Mouse (Mus musculus): ENCODE results near the gene Gm12166. TPM values are rescaled to one million over a fixed set of nuclear protein-coding genes. Genes with fewer than 3 reads are reported as not detected.

Gm12166 gene
- polyA plus RNA-seq, 1 experiment, result 25.3 TPM

DNA sequence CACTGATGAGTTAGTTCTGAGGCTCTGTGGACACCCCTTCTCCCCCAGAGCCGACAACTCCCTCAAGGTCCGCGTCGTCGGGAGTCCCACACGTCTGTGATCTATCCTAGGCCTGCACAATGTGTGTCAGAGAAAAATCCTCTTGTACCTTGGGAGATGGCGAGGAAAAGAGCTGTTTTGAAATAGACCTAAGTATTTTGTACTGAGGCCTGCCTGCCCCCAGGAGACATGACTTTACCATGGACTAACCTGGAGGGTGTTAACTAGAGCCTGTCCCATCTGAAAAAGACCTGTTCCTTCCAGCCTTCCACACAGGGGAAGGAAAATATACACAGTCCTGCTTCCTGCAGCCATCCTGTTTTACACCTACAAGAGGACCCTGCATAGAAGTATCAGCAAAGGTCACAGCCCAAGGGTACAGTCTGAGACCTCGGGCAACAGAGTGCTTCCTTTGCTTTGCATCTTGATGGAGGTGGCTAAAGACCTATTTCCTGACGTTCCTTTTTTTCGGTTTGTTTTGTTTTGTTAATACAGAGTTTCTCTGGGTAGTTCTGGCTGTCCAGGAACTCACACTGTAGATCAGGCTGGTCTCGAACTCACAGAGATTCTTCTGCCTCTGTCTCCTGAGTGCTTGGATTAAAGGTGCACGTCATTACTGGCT, 10.4 kb downstream of the Gm12166 start:
- Histone ChIP-seq H3K4me1 (ENCODE audit: control insufficient read depth, insufficient read depth, insufficient read length, low read length) (no peaks in the 10 kb centered on the region), H3K4me3 (ENCODE audit: low read depth, low read length) (no peak overlapping the region), H3K27me3 (ENCODE audit: control insufficient read depth, insufficient read depth, low read length) (no peaks in the 10 kb centered on the region), H3K36me3 (ENCODE audit: control insufficient read depth, insufficient read depth, low read length) (no peaks in the 10 kb centered on the region), H3K27ac (ENCODE audit: insufficient read depth, low read depth, low read length) (no peak overlapping the region)
- 83% methylated on average over 12 of the region's 12 CpGs for WGBS
- TF ChIP-seq CTCF (IDR thresholded peaks at IDR 0.05; ENCODE audit: extremely low read depth, insufficient read length, insufficient replicate concordance, low read depth, low read length), result no peak
- no peak for TF ChIP-seq POLR2A (IDR thresholded peaks at IDR 0.05; ENCODE audit: low read depth, low read length)

- H3K36me3 ChIP-seq (ENCODE audit: control insufficient read depth, insufficient read depth, low read length), result no peaks in the 10 kb centered on the region
- no peak for TF ChIP-seq CTCF (IDR thresholded peaks at IDR 0.05; ENCODE audit: extremely low read depth, insufficient read length, insufficient replicate concordance, low read depth, low read length)
- no peak for TF ChIP-seq POLR2A (IDR thresholded peaks at IDR 0.05; ENCODE audit: low read depth, low read length)
- H3K4me3 ChIP-seq (ENCODE audit: low read depth, low read length), result no peak overlapping the region
- no peaks in the 10 kb centered on the region for H3K4me1 ChIP-seq (ENCODE audit: control insufficient read depth, insufficient read depth, insufficient read length, low read length)
- no peaks in the 10 kb centered on the region for H3K27me3 ChIP-seq (ENCODE audit: control insufficient read depth, insufficient read depth, low read length)
- H3K27ac ChIP-seq (ENCODE audit: insufficient read depth, low read depth, low read length), result no peak overlapping the region
- 85% methylated on average over 9 of the region's 9 CpGs for WGBS
Measured at GRCm38 (mm10) chr11:46040841-46041556, 11.1 kb downstream of the Gm12166 start.

DNA sequence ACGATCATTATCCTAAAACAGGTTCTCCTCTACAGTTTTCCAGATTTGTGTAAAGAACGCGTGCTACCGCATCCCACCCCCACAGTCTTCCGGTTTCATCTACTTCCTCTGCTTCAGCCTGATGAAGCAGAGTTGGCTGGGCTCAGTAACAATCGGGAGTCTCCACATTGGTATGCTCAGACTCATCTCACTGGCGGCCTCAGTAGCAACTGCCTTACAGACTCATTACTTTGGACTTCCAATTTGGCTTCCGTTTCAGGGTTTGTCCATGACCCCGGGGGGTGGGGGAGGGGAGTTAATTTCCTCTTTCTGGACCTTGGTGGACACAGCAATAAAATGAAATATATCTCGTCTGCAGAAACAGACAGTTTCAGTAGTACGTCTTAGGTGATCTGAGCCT, 12.8 kb downstream of the Gm12166 start:
- Histone ChIP-seq H3K36me3 (ENCODE audit: control insufficient read depth, insufficient read depth, low read length) (no peaks in the 10 kb centered on the region), H3K4me1 (ENCODE audit: control insufficient read depth, insufficient read depth, insufficient read length, low read length) (no peaks in the 10 kb centered on the region), H3K27ac (ENCODE audit: insufficient read depth, low read depth, low read length) (no peak overlapping the region), H3K4me3 (ENCODE audit: low read depth, low read length) (no peak overlapping the region), H3K27me3 (ENCODE audit: control insufficient read depth, insufficient read depth, low read length) (no peaks in the 10 kb centered on the region)
- TF ChIP-seq CTCF (IDR thresholded peaks at IDR 0.05; ENCODE audit: extremely low read depth, insufficient read length, insufficient replicate concordance, low read depth, low read length) (no peak), POLR2A (IDR thresholded peaks at IDR 0.05; ENCODE audit: low read depth, low read length) (no peak)
- WGBS, result 65% methylated on average over 11 of the region's 11 CpGs

DNA sequence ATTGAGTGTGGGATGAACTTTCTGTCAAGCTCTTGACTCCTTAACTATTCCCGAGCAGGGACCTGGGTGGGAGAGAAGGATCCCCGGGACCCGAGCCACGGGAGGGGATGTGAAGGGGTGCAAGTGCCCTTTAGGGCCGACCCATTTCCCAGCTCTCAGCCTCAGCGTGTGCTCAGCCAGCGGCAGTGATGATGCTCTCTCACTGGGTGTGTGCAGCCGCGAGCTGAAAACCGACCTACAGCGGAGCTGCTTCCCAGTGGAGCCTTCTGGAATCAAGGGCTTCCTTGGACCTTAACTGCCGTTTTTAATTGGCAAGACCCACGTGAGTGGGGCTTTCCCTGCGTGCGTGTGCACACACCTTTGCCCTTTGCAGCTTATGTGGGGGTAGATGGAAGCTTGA, 13.2 kb downstream of the Gm12166 start:
- Histone ChIP-seq H3K4me1 (ENCODE audit: control insufficient read depth, insufficient read depth, insufficient read length, low read length) (no peaks in the 10 kb centered on the region), H3K27me3 (ENCODE audit: control insufficient read depth, insufficient read depth, low read length) (no peaks in the 10 kb centered on the region), H3K36me3 (ENCODE audit: control insufficient read depth, insufficient read depth, low read length) (no peaks in the 10 kb centered on the region), H3K4me3 (ENCODE audit: low read depth, low read length) (no peak overlapping the region), H3K27ac (ENCODE audit: insufficient read depth, low read depth, low read length) (no peak overlapping the region)
- WGBS, result 70% methylated on average over 15 of the region's 15 CpGs
- no peak for TF ChIP-seq CTCF (IDR thresholded peaks at IDR 0.05; ENCODE audit: extremely low read depth, insufficient read length, insufficient replicate concordance, low read depth, low read length)
- TF ChIP-seq POLR2A (IDR thresholded peaks at IDR 0.05; ENCODE audit: low read depth, low read length), result no peak

DNA sequence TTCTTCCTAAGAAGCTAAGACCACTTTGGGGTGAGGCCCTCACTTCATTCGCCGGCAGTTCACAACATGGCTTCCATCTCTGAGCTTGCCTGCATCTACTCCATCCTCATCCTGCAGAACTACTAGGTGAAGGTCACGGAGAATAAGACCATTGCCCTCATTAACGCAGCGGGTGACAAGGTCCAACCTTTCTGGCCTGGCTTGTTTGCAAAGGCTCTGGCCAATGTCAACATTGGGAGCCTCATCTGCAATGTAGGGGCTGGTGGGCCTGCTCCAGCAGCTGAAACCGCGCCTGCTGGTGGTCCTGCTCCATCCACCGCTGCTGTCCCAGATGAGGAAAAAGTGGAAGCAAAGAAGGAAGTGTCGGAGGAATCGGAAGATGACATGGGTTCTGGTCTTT, 15.7 kb downstream of the Gm12166 start:
- no peak for TF ChIP-seq POLR2A (IDR thresholded peaks at IDR 0.05; ENCODE audit: low read depth, low read length)
- TF ChIP-seq CTCF (IDR thresholded peaks at IDR 0.05; ENCODE audit: extremely low read depth, insufficient read length, insufficient replicate concordance, low read depth, low read length), result no peak
- no peak overlapping the region for H3K4me3 ChIP-seq (ENCODE audit: low read depth, low read length)
- H3K36me3 ChIP-seq (ENCODE audit: control insufficient read depth, insufficient read depth, low read length), result no peaks in the 10 kb centered on the region
- H3K27ac ChIP-seq (ENCODE audit: insufficient read depth, low read depth, low read length), result no peak overlapping the region
- 85% methylated on average over 10 of the region's 10 CpGs for WGBS
- H3K27me3 ChIP-seq (ENCODE audit: control insufficient read depth, insufficient read depth, low read length), result no peaks in the 10 kb centered on the region
- no peaks in the 10 kb centered on the region for H3K4me1 ChIP-seq (ENCODE audit: control insufficient read depth, insufficient read depth, insufficient read length, low read length)

DNA sequence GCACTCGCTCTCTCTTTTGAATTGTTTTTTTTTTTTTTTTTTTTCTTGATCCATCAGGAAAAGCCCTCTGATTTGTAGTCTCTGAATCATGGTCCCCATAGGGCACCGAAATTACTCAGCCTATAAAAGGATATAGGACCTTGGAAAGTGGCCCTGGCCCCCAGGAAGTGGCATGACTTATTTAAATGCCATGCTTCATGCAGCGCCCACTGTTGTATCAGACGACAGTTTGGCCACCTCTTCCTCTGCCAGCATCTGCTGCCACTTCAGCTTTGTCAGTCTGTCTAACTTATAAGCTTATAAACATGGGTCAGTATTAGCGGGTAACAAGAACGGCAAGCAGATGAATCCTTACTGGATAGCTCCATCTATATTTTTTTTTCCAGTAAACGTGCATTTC, 19.2 kb downstream of the Gm12166 start:
- Histone ChIP-seq H3K4me3 (ENCODE audit: low read depth, low read length) (no peak overlapping the region), H3K27ac (ENCODE audit: insufficient read depth, low read depth, low read length) (no peak overlapping the region), H3K36me3 (ENCODE audit: control insufficient read depth, insufficient read depth, low read length) (no peaks in the 10 kb centered on the region), H3K4me1 (ENCODE audit: control insufficient read depth, insufficient read depth, insufficient read length, low read length) (no peaks in the 10 kb centered on the region), H3K27me3 (ENCODE audit: control insufficient read depth, insufficient read depth, low read length) (no peaks in the 10 kb centered on the region)
- 86% methylated on average over 7 of the region's 7 CpGs for WGBS
- TF ChIP-seq POLR2A (IDR thresholded peaks at IDR 0.05; ENCODE audit: low read depth, low read length) (no peak), CTCF (IDR thresholded peaks at IDR 0.05; ENCODE audit: extremely low read depth, insufficient read length, insufficient replicate concordance, low read depth, low read length) (no peak)

DNA sequence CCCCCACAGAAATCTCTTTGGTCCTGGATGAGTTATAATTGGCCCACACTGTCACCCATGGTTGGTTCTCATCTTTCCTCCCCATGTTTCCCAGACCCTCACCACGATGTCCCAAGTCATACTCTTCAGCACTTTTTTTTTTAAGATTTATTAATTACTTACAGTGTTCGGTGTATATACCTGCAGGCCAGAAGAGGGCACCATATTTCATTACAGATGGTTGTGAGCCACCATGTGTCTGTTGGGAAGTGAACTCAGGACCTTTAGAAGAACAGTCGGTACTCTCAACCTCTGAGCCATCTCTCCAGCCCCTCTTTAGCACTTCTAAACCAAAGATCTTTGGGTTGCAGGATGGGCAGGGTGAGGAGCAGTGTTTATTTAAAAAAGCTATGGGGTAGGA, 20.7 kb downstream of the Gm12166 start:
- no peaks in the 10 kb centered on the region for H3K27me3 ChIP-seq (ENCODE audit: control insufficient read depth, insufficient read depth, low read length)
- no peak overlapping the region for H3K27ac ChIP-seq (ENCODE audit: insufficient read depth, low read depth, low read length)
- WGBS, result 46% methylated on average over 3 of the region's 3 CpGs
- no peaks in the 10 kb centered on the region for H3K4me1 ChIP-seq (ENCODE audit: control insufficient read depth, insufficient read depth, insufficient read length, low read length)
- H3K4me3 ChIP-seq (ENCODE audit: low read depth, low read length), result no peak overlapping the region
- TF ChIP-seq CTCF (IDR thresholded peaks at IDR 0.05; ENCODE audit: extremely low read depth, insufficient read length, insufficient replicate concordance, low read depth, low read length) (no peak), POLR2A (IDR thresholded peaks at IDR 0.05; ENCODE audit: low read depth, low read length) (no peak)
- no peaks in the 10 kb centered on the region for H3K36me3 ChIP-seq (ENCODE audit: control insufficient read depth, insufficient read depth, low read length)
